Mouse (Mus musculus) brain, embryonic 14.5 days (tissue): ENCODE measurements around the gene Kcnip4.

ENCODE experiments used
- CTCF ChIP-seq: fragments of 200-500 bp; IDR thresholded peaks from 2 replicates; pipeline ENCODE4 v1.5.1; 2012; ENCODE audit warnings: inconsistent platforms, mild to moderate bottlenecking, moderate library complexity, borderline replicate concordance; ENCODE audit not compliant: insufficient read depth, insufficient read length; ENCODE audit errors: extremely low read depth
- POLR2A ChIP-seq: fragments of 200-500 bp; IDR thresholded peaks from 2 replicates; pipeline ENCODE4 v1.6.1; 2012; ENCODE audit warnings: mild to moderate bottlenecking, inconsistent platforms, borderline replicate concordance; ENCODE audit not compliant: poor library complexity, insufficient read depth, insufficient read length, severe bottlenecking; ENCODE audit errors: extremely low read depth

GRCm38 (mm10) chr5:48606916-48607315 lies 917.8 kb downstream of the Kcnip4 start:
- no peak for TF ChIP-seq POLR2A
- no peak for TF ChIP-seq CTCF
